Mouse (Mus musculus) heart, adult 8-10 months (tissue): ENCODE results near the gene Ptch1. TPM values are rescaled to one million over a fixed set of nuclear protein-coding genes. Genes with fewer than 3 reads are reported as not detected.

Experiments
- DNase-seq: peaks from one replicate; pipeline ENCODE4 v3.0.0; 2022; ENCODE audit warnings: low spot score
- total RNA-seq, 4 experiments: library from RNA; stranded (reverse); gene quantifications; 2 replicates each; pipeline ENCODE4 v1.2.4; 2022

The Ptch1 gene
- total RNA-seq, 4 experiments from 2014 or later, result 10.1 to 17.2 (median 13.6) TPM

DNA sequence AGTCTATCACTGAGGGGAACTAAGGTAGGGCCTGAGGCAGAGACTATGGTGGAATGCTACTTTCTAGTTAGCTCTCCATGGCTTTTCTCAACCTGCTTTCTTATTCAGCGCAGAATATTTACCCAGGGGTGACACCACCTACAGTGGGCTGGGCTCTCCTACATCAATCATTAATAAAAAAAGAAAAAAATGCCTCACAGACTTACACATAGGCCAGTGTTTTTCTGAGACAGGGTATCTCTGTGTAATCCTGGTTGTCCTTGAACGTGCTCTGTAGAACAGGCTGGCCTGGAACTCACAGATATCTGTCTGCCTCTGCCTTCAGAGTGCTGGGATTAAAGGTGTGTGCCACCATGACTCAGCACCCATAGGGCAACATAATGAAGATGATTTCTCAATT, 73.9 kb downstream of the Ptch1 start:
- no peak for DNase-seq

- no peak for DNase-seq
Observed at GRCm38 (mm10) chr13:63496646-63497582, 76.5 kb downstream of the Ptch1 start, which contains the start of gene Fancc. Gene Fancc (minus strand): TSS chr13:63497278.

DNA sequence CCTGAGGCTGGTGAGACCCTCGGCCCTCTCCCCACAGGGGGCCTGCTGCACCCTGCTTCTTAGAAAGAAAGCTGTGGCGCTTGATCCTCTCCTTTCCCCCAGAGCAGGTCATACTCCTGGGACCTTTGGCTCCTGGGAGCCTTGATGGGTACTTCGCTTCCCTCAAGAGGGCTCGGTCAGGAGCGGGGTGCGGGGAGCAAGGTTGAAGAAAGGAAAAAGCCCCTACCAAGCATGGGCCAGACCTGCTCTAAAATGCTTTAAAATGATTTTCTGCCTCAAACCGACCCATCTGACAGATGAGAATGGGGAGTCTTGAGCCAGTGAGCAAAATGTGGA, 85.7 kb downstream of the Ptch1 start:
- DNase-seq, result no peak

DNA sequence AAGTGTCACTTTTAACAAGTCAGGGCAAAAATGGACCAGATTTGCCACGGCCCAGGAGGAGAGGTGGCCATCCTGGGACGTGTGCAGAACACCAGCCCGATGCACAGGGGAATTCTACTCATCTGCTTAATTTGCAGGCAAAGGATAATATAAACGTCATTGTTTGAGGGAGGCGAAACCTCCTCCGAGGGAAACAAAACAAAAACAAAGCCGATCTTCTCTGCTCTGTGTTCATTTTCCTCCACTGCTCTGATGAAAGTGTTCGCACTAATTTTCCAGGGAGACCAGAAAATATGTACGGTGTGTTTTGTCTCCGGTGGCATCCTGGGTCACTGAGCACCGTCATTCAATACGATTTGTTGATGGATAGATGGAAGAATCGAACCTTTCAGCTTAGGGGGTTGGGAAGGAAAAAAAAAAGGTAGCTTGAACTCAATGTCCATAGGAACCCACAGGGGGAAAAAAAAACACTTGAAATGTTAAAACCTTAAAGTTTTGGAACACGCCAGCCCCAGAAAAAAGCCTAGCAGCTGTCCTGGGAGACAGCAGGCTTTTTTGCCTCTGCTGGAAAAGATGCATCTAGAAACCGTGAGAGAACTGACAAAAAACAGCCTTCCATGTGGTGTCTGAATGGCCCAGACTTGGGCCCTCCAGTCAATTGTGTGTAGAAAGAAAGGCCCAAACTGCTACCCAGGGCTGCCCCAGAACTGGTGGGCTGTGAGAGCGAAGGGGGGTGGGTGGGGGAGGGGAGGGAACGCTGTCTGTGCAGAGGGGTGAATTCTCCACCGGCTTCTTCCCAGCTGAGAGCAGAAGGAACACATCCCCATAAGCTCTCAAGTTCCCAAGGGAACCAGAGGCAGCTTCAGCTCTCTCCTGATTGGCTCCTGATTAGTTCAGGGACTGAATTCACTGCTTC, 86.3 kb downstream of the Ptch1 start:
- no peak for DNase-seq

DNA sequence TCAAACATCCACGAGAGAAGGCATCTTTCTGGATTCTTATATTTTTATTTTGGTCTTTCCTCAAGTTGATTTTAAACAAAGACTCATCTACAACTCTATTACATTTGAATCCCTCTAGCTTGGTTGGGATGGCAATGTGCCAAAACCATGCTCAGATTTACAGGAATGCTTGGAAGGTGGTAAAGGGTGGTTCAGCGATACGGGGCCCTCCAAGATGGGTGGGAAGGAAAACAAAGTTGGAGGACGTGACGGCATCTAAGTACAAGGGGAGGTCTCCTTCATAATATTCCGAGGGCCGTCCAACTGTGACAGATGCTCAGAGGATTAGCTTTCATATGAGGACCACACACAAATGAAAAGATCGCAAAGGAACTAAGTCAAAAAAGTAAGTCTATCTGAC, 98.0 kb downstream of the Ptch1 start:
- no peak for DNase-seq

Other genes with a start within 250 kb of the Ptch1 start
- 1 to 10 TPM; 2.4 to 4.1 (median 3.5) TPM for gene Fancc, start 76.3 kb downstream of the Ptch1 start, total RNA-seq
- gene Ercc6l2, start 241.6 kb upstream of the Ptch1 start, total RNA-seq, result 10 to 100 TPM in 3 of 4 experiments, 1 to 10 TPM in 1; 8.2 to 11.1 (median 10.4) TPM